Mouse (Mus musculus) hindbrain, embryonic 14.5 days (tissue): ENCODE measurements around the gene 5530401A14Rik. TPM values are rescaled to one million over a fixed set of nuclear protein-coding genes. Genes with fewer than 3 reads are reported as not detected.

Source experiments
- ATAC-seq: fragments of 200-750 bp; cut with Nextera tagmentation; 2 replicates; pipeline ENCODE4 v1.8.0; 2017; ENCODE audit warnings: moderate number of reproducible peaks, mild to moderate bottlenecking, moderate TSS enrichment, moderate library complexity; ENCODE audit not compliant: low FRiP score
- DNase-seq: peaks from one replicate; pipeline ENCODE4 v3.0.0-alpha.2; 2015; ENCODE audit warnings: low spot score
- H3K27ac ChIP-seq: fragments of 300-500 bp; sonication (generic); 2 replicates; pipeline ENCODE4 v1.5.1; 2014; ENCODE audit warnings: mild to moderate bottlenecking, moderate library complexity
- H3K27me3 ChIP-seq: fragments of 300-500 bp; sonication (generic); 2 replicates; pipeline ENCODE4 v1.6.1; 2014; ENCODE audit warnings: mild to moderate bottlenecking, low read length, mixed read lengths; ENCODE audit not compliant: control insufficient read depth, insufficient read depth
- H3K36me3 ChIP-seq: fragments of 300-500 bp; sonication (generic); replicated peaks from 2 replicates; pipeline ENCODE4 v1.6.1; 2014; ENCODE audit not compliant: control insufficient read depth, insufficient read depth
- H3K4me1 ChIP-seq: fragments of 300-500 bp; sonication (generic); replicated peaks from 2 replicates; pipeline ENCODE4 v1.6.1; 2014; ENCODE audit warnings: antibody characterized with exemption, low read length, mixed read lengths; ENCODE audit not compliant: control insufficient read depth, insufficient read depth
- H3K4me2 ChIP-seq: fragments of 300-500 bp; sonication (generic); replicated peaks from 2 replicates; pipeline ENCODE4 v1.6.1; 2014; ENCODE audit warnings: mild to moderate bottlenecking, moderate library complexity
- H3K4me3 ChIP-seq: fragments of 300-500 bp; sonication (generic); replicated peaks from 2 replicates; pipeline ENCODE4 v1.5.1; 2014; ENCODE audit warnings: mild to moderate bottlenecking, low read length
- H3K9ac ChIP-seq: fragments of 300-500 bp; sonication (generic); 2 replicates; pipeline ENCODE4 v1.6.1; 2014
- H3K9me3 ChIP-seq: fragments of 300-500 bp; sonication (generic); 2 replicates; pipeline ENCODE4 v1.6.1; 2016; ENCODE audit warnings: low read length; ENCODE audit not compliant: control insufficient read depth
- WGBS: fragments of 180-500 bp; shearing (Covaris S2); extraction: QIAGEN DNeasy Blood & Tissue Kit; methylation state at CpG from one replicate; pipeline ENCODE4 v1.1.7; 2014; 5-methylcytosine and 5-hydroxymethylcytosine counted together
- polyA plus RNA-seq: library from polyadenylated mRNA; unstranded; fragments of >200 nt; fragmentation: Nextera tagmentation; extraction: Ambion mirVana; gene quantifications from 2 replicates; pipeline ENCODE4 v1.2.1, GENCODE M21; 2014

The 5530401A14Rik gene
- polyA plus RNA-seq = 0.33 and 0.91 TPM in 2 replicates

GRCm38 (mm10) chr11:81860250-81860972, at the start of gene 5530401A14Rik:
Gene 5530401A14Rik (plus strand): TSS chr11:81860673.
- peak; percentile 75 for DNase-seq
- Histone ChIP-seq H3K36me3 (no peaks in the 10 kb centered on the region), H3K4me1 (peaks cover 15% of the 10 kb centered on the region), H3K9ac (no peak within 1 kb of the TSS), H3K4me2 (no peak within 1 kb of the TSS), H3K27me3 (no peaks in the 10 kb centered on the region), H3K4me3 (no peak within 1 kb of the TSS), H3K27ac (no peak within 1 kb of the TSS; the same call in 1 of the 2 replicates), H3K9me3 (no peaks in the 10 kb centered on the region)
- peak; percentile 85; the same call in 1 of the 2 replicates for ATAC-seq
- 21% methylated on average over 4 of the region's 4 CpGs for WGBS

- Histone ChIP-seq H3K27ac (no peak overlapping the region), H3K27me3 (no peaks in the 10 kb centered on the region), H3K4me2 (no peak overlapping the region), H3K4me1 (no peaks in the 10 kb centered on the region), H3K4me3 (no peak overlapping the region), H3K36me3 (no peaks in the 10 kb centered on the region), H3K9ac (no peak overlapping the region), H3K9me3 (no peaks in the 10 kb centered on the region)
- DNase-seq = no peak
- 84% methylated on average over 1 of the region's 1 CpGs for WGBS
- no peak for ATAC-seq
These were observed 45.7 kb upstream of the 5530401A14Rik start for GRCm38 (mm10) chr11:81814816-81815215.

GRCm38 (mm10) chr11:81816531-81816930, 43.9 kb upstream of the 5530401A14Rik start:
- WGBS = 73% methylated on average over 5 of the region's 5 CpGs
- Histone ChIP-seq H3K9ac (no peak overlapping the region), H3K4me3 (no peak overlapping the region), H3K27ac (no peak overlapping the region), H3K9me3 (no peaks in the 10 kb centered on the region), H3K27me3 (no peaks in the 10 kb centered on the region), H3K4me2 (no peak overlapping the region), H3K36me3 (no peaks in the 10 kb centered on the region), H3K4me1 (no peaks in the 10 kb centered on the region)
- ATAC-seq (no peak), DNase-seq (no peak)

- no peak for ATAC-seq
- no peak for DNase-seq
- H3K36me3 ChIP-seq = no peaks in the 10 kb centered on the region
- H3K27me3 ChIP-seq = no peaks in the 10 kb centered on the region
- no peak overlapping the region for H3K4me2 ChIP-seq
- H3K4me1 ChIP-seq = no peaks in the 10 kb centered on the region
- no peaks in the 10 kb centered on the region for H3K9me3 ChIP-seq
- no peak overlapping the region for H3K9ac ChIP-seq
- H3K27ac ChIP-seq = no peak overlapping the region
- WGBS = 48% methylated on average over 1 of the region's 1 CpGs
- H3K4me3 ChIP-seq = no peak overlapping the region
These were observed 28.1 kb upstream of the 5530401A14Rik start for GRCm38 (mm10) chr11:81832381-81832780.

GRCm38 (mm10) chr11:81838426-81838825, 22.0 kb upstream of the 5530401A14Rik start:
- Histone ChIP-seq H3K9ac (no peak overlapping the region), H3K36me3 (no peaks in the 10 kb centered on the region), H3K9me3 (no peaks in the 10 kb centered on the region), H3K27ac (no peak overlapping the region), H3K4me3 (no peak overlapping the region), H3K4me1 (no peaks in the 10 kb centered on the region; the same call in 1 of the 2 replicates), H3K27me3 (no peaks in the 10 kb centered on the region), H3K4me2 (no peak overlapping the region)
- ATAC-seq (no peak), DNase-seq (no peak)
- WGBS = 51% methylated on average over 4 of the region's 4 CpGs

- ATAC-seq (no peak), DNase-seq (no peak)
- Histone ChIP-seq H3K36me3 (no peaks in the 10 kb centered on the region), H3K9me3 (no peaks in the 10 kb centered on the region), H3K4me2 (no peak overlapping the region), H3K27me3 (no peaks in the 10 kb centered on the region), H3K4me3 (no peak overlapping the region), H3K4me1 (peaks cover 3% of the 10 kb centered on the region; the same call in 1 of the 2 replicates), H3K27ac (no peak overlapping the region), H3K9ac (no peak overlapping the region)
- WGBS = 54% methylated on average over 2 of the region's 2 CpGs
These were observed 19.5 kb upstream of the 5530401A14Rik start for GRCm38 (mm10) chr11:81841001-81841400.

- no peaks in the 10 kb centered on the region for H3K36me3 ChIP-seq
- peak; percentile 62 for DNase-seq
- H3K4me3 ChIP-seq = no peak overlapping the region
- WGBS = 47% methylated on average over 5 of the region's 5 CpGs
- H3K9ac ChIP-seq = no peak overlapping the region
- H3K27ac ChIP-seq = no peak overlapping the region
- H3K27me3 ChIP-seq = no peaks in the 10 kb centered on the region
- 0 out of 2 replicates have a peak, but pooled peaks cover 3% of the 10 kb centered on the region for H3K4me1 ChIP-seq
- ATAC-seq = peak; percentile 46; the same call in 1 of the 2 replicates
- no peak overlapping the region for H3K4me2 ChIP-seq
- H3K9me3 ChIP-seq = no peaks in the 10 kb centered on the region
These were observed 15.3 kb upstream of the 5530401A14Rik start for GRCm38 (mm10) chr11:81845010-81845685.

GRCm38 (mm10) chr11:81845686-81846036, 14.8 kb upstream of the 5530401A14Rik start:
- no peaks in the 10 kb centered on the region for H3K27me3 ChIP-seq
- no peaks in the 10 kb centered on the region for H3K9me3 ChIP-seq
- ATAC-seq = no peak
- DNase-seq = no peak
- no peak overlapping the region for H3K4me3 ChIP-seq
- no peak overlapping the region for H3K4me2 ChIP-seq
- no peaks in the 10 kb centered on the region for H3K36me3 ChIP-seq
- no peak overlapping the region for H3K9ac ChIP-seq
- peaks cover 8% of the 10 kb centered on the region; the same call in 1 of the 2 replicates for H3K4me1 ChIP-seq
- no peak overlapping the region for H3K27ac ChIP-seq
- 82% methylated on average over 3 of the region's 3 CpGs for WGBS

- 73% methylated on average over 1 of the region's 1 CpGs for WGBS
- H3K27me3 ChIP-seq = no peaks in the 10 kb centered on the region
These were observed 12.5 kb upstream of the 5530401A14Rik start for GRCm38 (mm10) chr11:81847773-81848490.

More at GRCm38 (mm10) chr11:81847773-81848490, 12.5 kb upstream of the 5530401A14Rik start:
- Histone ChIP-seq H3K9ac (no peak overlapping the region), H3K27ac (no peak overlapping the region), H3K4me2 (no peak overlapping the region), H3K4me3 (no peak overlapping the region), H3K36me3 (no peaks in the 10 kb centered on the region), H3K9me3 (no peaks in the 10 kb centered on the region), H3K4me1 (peaks cover 9% of the 10 kb centered on the region; the same call in 1 of the 2 replicates)
- DNase-seq (no peak), ATAC-seq (no peak)
